Mouse (Mus musculus) embryonic facial prominence, embryonic 12.5 days (tissue): Measurements from ENCODE around the gene Plekhh2. TPM values are rescaled to one million over a fixed set of nuclear protein-coding genes. Genes with fewer than 3 reads are reported as not detected.

ENCODE experiments used
- ATAC-seq: fragments of 200-750 bp; cut with Nextera tagmentation; 2 replicates; pipeline ENCODE4 v1.8.0; 2017; ENCODE audit not compliant: insufficient number of reproducible peaks, insufficient read depth, low FRiP score, low TSS enrichment
- H3K27ac ChIP-seq: fragments of 300-500 bp; sonication (generic); 2 replicates; pipeline ENCODE4 v1.5.1; 2016; ENCODE audit warnings: mild to moderate bottlenecking
- H3K27me3 ChIP-seq: fragments of 300-500 bp; sonication (generic); 2 replicates; pipeline ENCODE4 v1.6.1; 2016; ENCODE audit warnings: mild to moderate bottlenecking, moderate library complexity
- H3K36me3 ChIP-seq: fragments of 300-500 bp; sonication (generic); 2 replicates; pipeline ENCODE4 v1.6.1; 2016; ENCODE audit warnings: mild to moderate bottlenecking
- H3K4me1 ChIP-seq: fragments of 300-500 bp; sonication (generic); 2 replicates; pipeline ENCODE4 v1.6.1; 2016
- H3K4me2 ChIP-seq: fragments of 300-500 bp; sonication (generic); replicated peaks from 2 replicates; pipeline ENCODE4 v1.6.1; 2016; ENCODE audit warnings: mild to moderate bottlenecking, moderate library complexity
- H3K4me3 ChIP-seq: fragments of 300-500 bp; sonication (generic); 2 replicates; pipeline ENCODE4 v1.5.1; 2016; ENCODE audit warnings: mild to moderate bottlenecking
- H3K9ac ChIP-seq: fragments of 300-500 bp; sonication (generic); 2 replicates; pipeline ENCODE4 v1.6.1; 2016; ENCODE audit warnings: mild to moderate bottlenecking, moderate library complexity
- H3K9me3 ChIP-seq: fragments of 300-500 bp; sonication (generic); 2 replicates; pipeline ENCODE4 v1.6.1; 2016; ENCODE audit warnings: mild to moderate bottlenecking, moderate library complexity
- WGBS: fragments of 180-500 bp; shearing (Covaris S2); methylation state at CpG from one replicate; pipeline ENCODE4 v1.1.7; 2016; 5-methylcytosine and 5-hydroxymethylcytosine counted together
- polyA plus RNA-seq: library from polyadenylated mRNA; unstranded; fragments of >200 nt; fragmentation: Nextera tagmentation; extraction: Ambion mirVana; gene quantifications from 2 replicates; pipeline ENCODE4 v1.2.1, GENCODE M21; 2016

The Plekhh2 gene
- polyA plus RNA-seq, 1 experiment from 2014 or later, result 7.7 TPM

GRCm38 (mm10) chr17:84627721-84628120 is 116.0 kb downstream of the Plekhh2 start:
- no peaks in the 10 kb centered on the region for H3K36me3 ChIP-seq
- no peaks in the 10 kb centered on the region for H3K27me3 ChIP-seq
- H3K27ac ChIP-seq, result peak overlapping the region; percentile 69
- WGBS, result 80% methylated on average over 10 of the region's 10 CpGs
- H3K9ac ChIP-seq, result no peak overlapping the region
- ATAC-seq, result no peak
- peaks cover 7% of the 10 kb centered on the region for H3K4me1 ChIP-seq
- H3K9me3 ChIP-seq, result 0 out of 2 replicates have a peak, but pooled peaks cover 6% of the 10 kb centered on the region
- no peak overlapping the region for H3K4me3 ChIP-seq
- H3K4me2 ChIP-seq, result no peak overlapping the region

- no peak overlapping the region for H3K4me2 ChIP-seq
- H3K36me3 ChIP-seq, result no peaks in the 10 kb centered on the region
- 78% methylated on average over 9 of the region's 9 CpGs for WGBS
- no peak for ATAC-seq
- no peaks in the 10 kb centered on the region for H3K27me3 ChIP-seq
- no peak overlapping the region for H3K4me3 ChIP-seq
- H3K9me3 ChIP-seq, result 0 out of 2 replicates have a peak, but pooled peaks cover 3% of the 10 kb centered on the region
- no peak overlapping the region for H3K9ac ChIP-seq
- H3K27ac ChIP-seq, result no peak overlapping the region
- H3K4me1 ChIP-seq, result peaks cover 7% of the 10 kb centered on the region
These were observed 116.9 kb downstream of the Plekhh2 start for GRCm38 (mm10) chr17:84628611-84629010.

GRCm38 (mm10) chr17:84631836-84632235 is 120.1 kb downstream of the Plekhh2 start:
- H3K4me3 ChIP-seq, result no peak overlapping the region
- WGBS, result 84% methylated on average over 6 of the region's 6 CpGs

GRCm38 (mm10) chr17:84633443-84633842 is 121.7 kb downstream of the Plekhh2 start:
- Histone ChIP-seq H3K4me3 (no peak overlapping the region), H3K9ac (no peak overlapping the region), H3K4me2 (no peak overlapping the region), H3K27me3 (no peaks in the 10 kb centered on the region), H3K4me1 (0 out of 2 replicates have a peak, but pooled peaks cover 6% of the 10 kb centered on the region), H3K9me3 (no peaks in the 10 kb centered on the region), H3K27ac (no peak overlapping the region), H3K36me3 (no peaks in the 10 kb centered on the region)
- 73% methylated on average over 13 of the region's 13 CpGs for WGBS
- no peak for ATAC-seq

More at GRCm38 (mm10) chr17:84631836-84632235, 120.1 kb downstream of the Plekhh2 start:
- H3K4me2 ChIP-seq, result no peak overlapping the region
- H3K27me3 ChIP-seq, result no peaks in the 10 kb centered on the region
- ATAC-seq, result no peak
- peaks cover 12% of the 10 kb centered on the region for H3K4me1 ChIP-seq
- no peaks in the 10 kb centered on the region for H3K9me3 ChIP-seq
- H3K27ac ChIP-seq, result no peak overlapping the region
- no peaks in the 10 kb centered on the region for H3K36me3 ChIP-seq
- H3K9ac ChIP-seq, result no peak overlapping the region

GRCm38 (mm10) chr17:84636328-84636727 is 124.6 kb downstream of the Plekhh2 start:
- H3K27ac ChIP-seq, result no peak overlapping the region
- WGBS, result 71% methylated on average over 8 of the region's 8 CpGs
- no peaks in the 10 kb centered on the region for H3K27me3 ChIP-seq

GRCm38 (mm10) chr17:84637971-84638370 is 126.3 kb downstream of the Plekhh2 start:
- Histone ChIP-seq H3K27me3 (no peaks in the 10 kb centered on the region), H3K9me3 (no peaks in the 10 kb centered on the region), H3K36me3 (no peaks in the 10 kb centered on the region), H3K4me3 (no peak overlapping the region), H3K4me2 (no peak overlapping the region), H3K9ac (no peak overlapping the region), H3K27ac (no peak overlapping the region), H3K4me1 (peaks cover 9% of the 10 kb centered on the region; the same call in 1 of the 2 replicates)
- 91% methylated on average over 6 of the region's 6 CpGs for WGBS
- ATAC-seq, result no peak

More at GRCm38 (mm10) chr17:84636328-84636727, 124.6 kb downstream of the Plekhh2 start:
- Histone ChIP-seq H3K36me3 (no peaks in the 10 kb centered on the region), H3K4me2 (no peak overlapping the region), H3K4me3 (no peak overlapping the region), H3K9ac (no peak overlapping the region), H3K9me3 (no peaks in the 10 kb centered on the region), H3K4me1 (0 out of 2 replicates have a peak, but pooled peaks cover 6% of the 10 kb centered on the region)
- no peak for ATAC-seq

- no peaks in the 10 kb centered on the region for H3K27me3 ChIP-seq
These were observed 128.2 kb downstream of the Plekhh2 start for GRCm38 (mm10) chr17:84639796-84640378.

GRCm38 (mm10) chr17:84641893-84642292 is 130.2 kb downstream of the Plekhh2 start:
- ATAC-seq, result no peak
- 36% methylated on average over 3 of the region's 3 CpGs for WGBS
- peaks cover 25% of the 10 kb centered on the region for H3K4me1 ChIP-seq
- H3K9ac ChIP-seq, result no peak overlapping the region
- no peaks in the 10 kb centered on the region for H3K36me3 ChIP-seq
- H3K9me3 ChIP-seq, result no peaks in the 10 kb centered on the region
- H3K27me3 ChIP-seq, result no peaks in the 10 kb centered on the region
- H3K4me3 ChIP-seq, result no peak overlapping the region
- no peak overlapping the region for H3K27ac ChIP-seq
- H3K4me2 ChIP-seq, result no peak overlapping the region

More at GRCm38 (mm10) chr17:84639796-84640378, 128.2 kb downstream of the Plekhh2 start:
- Histone ChIP-seq H3K9me3 (no peaks in the 10 kb centered on the region), H3K9ac (no peak overlapping the region), H3K4me1 (peaks cover 22% of the 10 kb centered on the region), H3K4me3 (no peak overlapping the region), H3K36me3 (no peaks in the 10 kb centered on the region), H3K4me2 (no peak overlapping the region), H3K27ac (no peak overlapping the region)
- WGBS, result 54% methylated on average over 10 of the region's 10 CpGs
- ATAC-seq, result no peak

- Histone ChIP-seq H3K9ac (no peak overlapping the region), H3K4me3 (no peak overlapping the region), H3K9me3 (no peaks in the 10 kb centered on the region), H3K36me3 (no peaks in the 10 kb centered on the region), H3K4me2 (no peak overlapping the region), H3K27me3 (no peaks in the 10 kb centered on the region), H3K4me1 (peaks cover 25% of the 10 kb centered on the region), H3K27ac (no peak overlapping the region)
- no peak for ATAC-seq
- WGBS, result 80% methylated on average over 9 of the region's 9 CpGs
These were observed 130.6 kb downstream of the Plekhh2 start for GRCm38 (mm10) chr17:84642324-84642723.

- no peak overlapping the region for H3K4me2 ChIP-seq
- no peaks in the 10 kb centered on the region for H3K27me3 ChIP-seq
- H3K9me3 ChIP-seq, result no peaks in the 10 kb centered on the region
- H3K4me1 ChIP-seq, result peaks cover 25% of the 10 kb centered on the region
- no peak overlapping the region for H3K4me3 ChIP-seq
- WGBS, result 25% methylated on average over 16 of the region's 16 CpGs
- no peak overlapping the region; the same call in 1 of the 2 replicates for H3K27ac ChIP-seq
- H3K36me3 ChIP-seq, result no peaks in the 10 kb centered on the region
- ATAC-seq, result no peak
- no peak overlapping the region for H3K9ac ChIP-seq
These were observed 132.8 kb downstream of the Plekhh2 start for GRCm38 (mm10) chr17:84644292-84645050.

GRCm38 (mm10) chr17:84645119-84645518 is 133.4 kb downstream of the Plekhh2 start:
- Histone ChIP-seq H3K9ac (no peak overlapping the region), H3K36me3 (no peaks in the 10 kb centered on the region), H3K9me3 (no peaks in the 10 kb centered on the region), H3K27ac (no peak overlapping the region; the same call in 1 of the 2 replicates), H3K4me2 (no peak overlapping the region), H3K27me3 (no peaks in the 10 kb centered on the region), H3K4me3 (no peak overlapping the region), H3K4me1 (peaks cover 25% of the 10 kb centered on the region)
- WGBS, result 27% methylated on average over 9 of the region's 9 CpGs
- ATAC-seq, result 0 out of 2 replicates have a peak, but pooled peaks have one; percentile 45

- no peak overlapping the region for H3K4me3 ChIP-seq
- no peak for ATAC-seq
- no peak overlapping the region for H3K27ac ChIP-seq
These were observed 134.2 kb downstream of the Plekhh2 start for GRCm38 (mm10) chr17:84645894-84646293.

More at GRCm38 (mm10) chr17:84645894-84646293, 134.2 kb downstream of the Plekhh2 start:
- Histone ChIP-seq H3K36me3 (no peaks in the 10 kb centered on the region), H3K9ac (no peak overlapping the region), H3K27me3 (no peaks in the 10 kb centered on the region), H3K4me1 (peaks cover 25% of the 10 kb centered on the region), H3K4me2 (no peak overlapping the region), H3K9me3 (no peaks in the 10 kb centered on the region)
- WGBS, result 20% methylated on average over 3 of the region's 7 CpGs
